Mouse (Mus musculus): ENCODE results near the gene Ptger4.

Gene Ptger4

GRCm38 (mm10) chr15:5243959-5244905 is at the start of gene Ptger4:
TSS of gene Ptger4 (minus strand) at chr15:5244187.
- peak; percentile 95 for DNase-seq (ENCODE audit: low spot score)

GRCm38 (mm10) chr15:5288412-5288811 is 44.4 kb upstream of the Ptger4 start:
- DNase-seq (ENCODE audit: low spot score), result no peak

- DNase-seq (ENCODE audit: low spot score), result no peak
Measured at GRCm38 (mm10) chr15:5287072-5287471, 43.1 kb upstream of the Ptger4 start.

GRCm38 (mm10) chr15:5281316-5281715 is 37.3 kb upstream of the Ptger4 start:
- DNase-seq (ENCODE audit: low spot score), result no peak

GRCm38 (mm10) chr15:5279831-5280230 is 35.8 kb upstream of the Ptger4 start:
- no peak for DNase-seq (ENCODE audit: low spot score)

- DNase-seq (ENCODE audit: low spot score), result no peak
Measured at GRCm38 (mm10) chr15:5278525-5278924, 34.5 kb upstream of the Ptger4 start.

- DNase-seq (ENCODE audit: low spot score), result no peak
Measured at GRCm38 (mm10) chr15:5273981-5274380, 30.0 kb upstream of the Ptger4 start.

GRCm38 (mm10) chr15:5266095-5266494 is 22.1 kb upstream of the Ptger4 start:
- DNase-seq (ENCODE audit: low spot score), result no peak

- no peak for DNase-seq (ENCODE audit: low spot score)
Measured at GRCm38 (mm10) chr15:5262874-5263504, 19.0 kb upstream of the Ptger4 start.

- no peak for DNase-seq (ENCODE audit: low spot score)
Measured at GRCm38 (mm10) chr15:5262095-5262667, 18.2 kb upstream of the Ptger4 start.

GRCm38 (mm10) chr15:5261004-5261403 is 17.0 kb upstream of the Ptger4 start:
- no peak for DNase-seq (ENCODE audit: low spot score)

- DNase-seq (ENCODE audit: low spot score), result no peak
Measured at GRCm38 (mm10) chr15:5260183-5260582, 16.2 kb upstream of the Ptger4 start.

- no peak for DNase-seq (ENCODE audit: low spot score)
Measured at GRCm38 (mm10) chr15:5250182-5250581, 6.2 kb upstream of the Ptger4 start.

GRCm38 (mm10) chr15:5243036-5243958 is 690 bp downstream of the Ptger4 start:
- no peak for DNase-seq (ENCODE audit: low spot score)

GRCm38 (mm10) chr15:5242241-5243035 is 1.5 kb downstream of the Ptger4 start:
- no peak for DNase-seq (ENCODE audit: low spot score)

- DNase-seq (ENCODE audit: low spot score), result peak; percentile 45
Measured at GRCm38 (mm10) chr15:5241304-5242201, 2.4 kb downstream of the Ptger4 start.

GRCm38 (mm10) chr15:5240360-5240759 is 3.6 kb downstream of the Ptger4 start:
- DNase-seq (ENCODE audit: low spot score), result no peak

GRCm38 (mm10) chr15:5239901-5240300 is 4.1 kb downstream of the Ptger4 start:
- DNase-seq (ENCODE audit: low spot score), result no peak

- no peak for DNase-seq (ENCODE audit: low spot score)
Measured at GRCm38 (mm10) chr15:5239361-5239760, 4.6 kb downstream of the Ptger4 start.

- DNase-seq (ENCODE audit: low spot score), result no peak
Measured at GRCm38 (mm10) chr15:5238553-5238952, 5.4 kb downstream of the Ptger4 start.
